Mouse (Mus musculus): ENCODE results near the gene Zcchc14.

DNA sequence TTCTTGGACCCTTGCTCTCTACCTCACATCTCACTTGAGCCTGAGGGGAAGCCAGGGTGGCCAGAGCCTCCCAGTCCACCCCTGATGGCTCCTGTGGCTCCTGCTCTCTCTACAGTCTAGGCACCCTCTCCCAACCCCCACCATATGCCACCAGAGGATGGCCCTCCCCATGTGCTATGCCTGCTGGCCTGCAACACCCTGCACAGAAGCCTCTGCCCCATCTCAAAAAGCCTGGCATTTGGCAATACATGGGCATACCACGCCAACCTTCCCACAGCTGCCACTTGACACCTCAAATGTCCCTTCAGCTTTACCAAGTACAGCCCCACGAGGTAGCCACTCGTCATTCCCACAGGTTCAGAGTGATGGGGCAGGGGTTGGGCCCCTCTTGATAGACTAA is 9.9 kb downstream of the Zcchc14 start:
- TF ChIP-seq GATA2 (IDR thresholded peaks at IDR 0.05; ENCODE audit: borderline replicate concordance, low read depth, low read length) (no peak), CTCF (IDR thresholded peaks at IDR 0.05; ENCODE audit: low read depth, low read length) (no peak), GATA1 (IDR thresholded peaks at IDR 0.05; ENCODE audit: borderline replicate concordance, low read length) (no peak), POLR2AphosphoS5 (IDR thresholded peaks at IDR 0.05; ENCODE audit: insufficient replicate concordance, low read depth, low read length) (no peak)

All from G1E (cell line).